Mouse (Mus musculus) embryonic facial prominence, embryonic 15.5 days (tissue): ENCODE results near the gene Slc35d1. TPM values are rescaled to one million over a fixed set of nuclear protein-coding genes. Genes with fewer than 3 reads are reported as not detected.

Experiments
- ATAC-seq: fragments of 200-750 bp; cut with Nextera tagmentation; 2 replicates; pipeline ENCODE4 v1.8.0; 2017; ENCODE audit warnings: low read depth, moderate TSS enrichment; ENCODE audit not compliant: insufficient number of reproducible peaks, low FRiP score, low TSS enrichment
- H3K27ac ChIP-seq: fragments of 300-500 bp; sonication (generic); replicated peaks from 2 replicates; pipeline ENCODE4 v1.5.1; 2015; ENCODE audit warnings: mild to moderate bottlenecking, inconsistent platforms
- H3K27me3 ChIP-seq: fragments of 300-500 bp; sonication (generic); 2 replicates; pipeline ENCODE4 v1.6.1; 2015; ENCODE audit warnings: inconsistent platforms
- H3K36me3 ChIP-seq: fragments of 300-500 bp; sonication (generic); 2 replicates; pipeline ENCODE4 v1.6.1; 2015; ENCODE audit warnings: mild to moderate bottlenecking, inconsistent platforms
- H3K4me1 ChIP-seq: fragments of 300-500 bp; sonication (generic); 2 replicates; pipeline ENCODE4 v1.6.1; 2015; ENCODE audit warnings: inconsistent platforms
- H3K4me2 ChIP-seq: fragments of 300-500 bp; sonication (generic); replicated peaks from 2 replicates; pipeline ENCODE4 v1.6.1; 2015; ENCODE audit warnings: mild to moderate bottlenecking, inconsistent platforms
- H3K4me3 ChIP-seq: fragments of 300-500 bp; sonication (generic); replicated peaks from 2 replicates; pipeline ENCODE4 v1.5.1; 2015; ENCODE audit warnings: mild to moderate bottlenecking, inconsistent platforms
- H3K9ac ChIP-seq: fragments of 300-500 bp; sonication (generic); 2 replicates; pipeline ENCODE4 v1.6.1; 2015; ENCODE audit warnings: inconsistent platforms
- H3K9me3 ChIP-seq: fragments of 300-500 bp; sonication (generic); replicated peaks from 2 replicates; pipeline ENCODE4 v1.6.1; 2016; ENCODE audit warnings: inconsistent platforms
- WGBS: fragments of 180-500 bp; shearing (Covaris S2); methylation state at CpG from one replicate; pipeline ENCODE4 v1.1.7; 2015; 5-methylcytosine and 5-hydroxymethylcytosine counted together
- polyA plus RNA-seq: library from polyadenylated mRNA; unstranded; fragments of >200 nt; fragmentation: Nextera tagmentation; extraction: Ambion mirVana; gene quantifications from 2 replicates; pipeline ENCODE4 v1.2.1, GENCODE M21; 2015

The Slc35d1 gene
- polyA plus RNA-seq: 11.9 and 13.1 TPM in 2 replicates

- peak within 1 kb of the TSS; percentile 90 for H3K4me3 ChIP-seq
- H3K9me3 ChIP-seq: no peaks in the 10 kb centered on the region
- 3% methylated on average over 44 of the region's 70 CpGs for WGBS
- H3K27me3 ChIP-seq: no peaks in the 10 kb centered on the region
- H3K4me2 ChIP-seq: peak within 1 kb of the TSS; percentile 58
- H3K9ac ChIP-seq: peak within 1 kb of the TSS; percentile 94
- H3K27ac ChIP-seq: peak within 1 kb of the TSS; percentile 98
- H3K36me3 ChIP-seq: 0 out of 2 replicates have a peak, but pooled peaks cover 6% of the 10 kb centered on the region
- H3K4me1 ChIP-seq: peaks cover 13% of the 10 kb centered on the region; the same call in 1 of the 2 replicates
- peak; percentile 88 for ATAC-seq
Observed at GRCm38 (mm10) chr4:103214925-103215820, at the start of gene Slc35d1. Gene Slc35d1, minus strand, starts transcription at chr4:103215164.

- Histone ChIP-seq H3K27ac (no peak overlapping the region), H3K4me2 (no peak overlapping the region), H3K4me3 (no peak overlapping the region), H3K9me3 (no peaks in the 10 kb centered on the region), H3K36me3 (no peaks in the 10 kb centered on the region), H3K9ac (no peak overlapping the region), H3K27me3 (no peaks in the 10 kb centered on the region), H3K4me1 (no peaks in the 10 kb centered on the region)
- no peak for ATAC-seq
- WGBS: 55% methylated on average over 8 of the region's 8 CpGs
Observed at GRCm38 (mm10) chr4:103263812-103264396, 48.9 kb upstream of the Slc35d1 start.

DNA sequence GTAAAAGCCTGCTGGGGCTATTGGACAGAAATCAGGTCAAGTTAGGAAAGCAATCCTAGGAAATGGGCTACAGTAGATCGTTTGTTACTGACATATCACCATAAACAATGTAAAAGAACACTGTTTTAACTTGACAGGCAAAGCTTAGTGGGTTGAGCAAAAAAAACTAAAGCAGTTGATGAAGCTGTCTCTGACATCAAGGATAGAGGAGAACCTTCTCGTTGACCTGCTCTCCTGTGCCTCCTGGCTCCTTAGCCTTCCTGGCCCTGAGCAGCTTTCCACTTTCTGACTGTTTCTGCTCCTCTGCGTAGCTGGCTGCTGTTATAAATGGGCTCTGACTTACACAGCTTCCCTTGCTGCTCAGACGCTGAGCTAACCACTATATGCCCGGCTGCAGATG lies 48.4 kb upstream of the Slc35d1 start:
- H3K27ac ChIP-seq: no peak overlapping the region
- H3K27me3 ChIP-seq: no peaks in the 10 kb centered on the region
- H3K36me3 ChIP-seq: no peaks in the 10 kb centered on the region
- no peak overlapping the region for H3K4me2 ChIP-seq
- H3K9ac ChIP-seq: no peak overlapping the region
- 70% methylated on average over 5 of the region's 5 CpGs for WGBS
- H3K9me3 ChIP-seq: no peaks in the 10 kb centered on the region
- no peak for ATAC-seq
- H3K4me1 ChIP-seq: no peaks in the 10 kb centered on the region
- no peak overlapping the region for H3K4me3 ChIP-seq

- no peak for ATAC-seq
- H3K27ac ChIP-seq: no peak overlapping the region
- H3K36me3 ChIP-seq: no peaks in the 10 kb centered on the region
- H3K27me3 ChIP-seq: no peaks in the 10 kb centered on the region
- no peak overlapping the region for H3K9ac ChIP-seq
- H3K4me2 ChIP-seq: no peak overlapping the region
- no peaks in the 10 kb centered on the region for H3K9me3 ChIP-seq
- no peaks in the 10 kb centered on the region for H3K4me1 ChIP-seq
- 77% methylated on average over 3 of the region's 3 CpGs for WGBS
- H3K4me3 ChIP-seq: no peak overlapping the region
Observed at GRCm38 (mm10) chr4:103258817-103259216, 43.9 kb upstream of the Slc35d1 start.

DNA sequence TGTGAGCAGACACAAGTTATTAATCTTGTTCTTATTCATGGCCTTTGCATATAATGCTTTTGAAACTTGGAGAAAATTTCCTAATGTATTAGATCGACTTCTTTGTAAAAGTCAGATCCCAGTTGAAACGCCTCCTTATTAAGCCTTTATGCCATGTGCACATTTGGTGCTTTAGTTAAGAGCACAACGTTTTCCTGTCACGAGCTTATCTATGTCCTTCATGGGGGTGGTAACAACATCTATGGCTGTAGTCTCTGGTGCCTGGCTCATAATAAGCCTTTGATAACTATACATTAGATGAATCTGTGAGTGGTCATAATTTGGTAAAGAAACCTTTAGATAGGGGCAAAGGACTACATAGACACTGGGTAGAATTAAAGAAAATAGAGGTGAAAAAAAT lies 38.9 kb upstream of the Slc35d1 start:
- H3K4me2 ChIP-seq: no peak overlapping the region
- no peak for ATAC-seq
- H3K36me3 ChIP-seq: no peaks in the 10 kb centered on the region
- no peak overlapping the region for H3K27ac ChIP-seq
- 80% methylated on average over 4 of the region's 4 CpGs for WGBS
- no peaks in the 10 kb centered on the region for H3K9me3 ChIP-seq
- H3K4me1 ChIP-seq: no peaks in the 10 kb centered on the region
- no peaks in the 10 kb centered on the region for H3K27me3 ChIP-seq
- H3K9ac ChIP-seq: no peak overlapping the region
- no peak overlapping the region for H3K4me3 ChIP-seq

GRCm38 (mm10) chr4:103249436-103250085 lies 34.6 kb upstream of the Slc35d1 start:
- Histone ChIP-seq H3K4me2 (no peak overlapping the region), H3K4me3 (no peak overlapping the region)

GRCm38 (mm10) chr4:103247813-103248212 lies 32.8 kb upstream of the Slc35d1 start:
- WGBS: 66% methylated on average over 2 of the region's 2 CpGs
- no peak overlapping the region for H3K4me3 ChIP-seq
- no peak overlapping the region for H3K9ac ChIP-seq
- ATAC-seq: no peak
- no peaks in the 10 kb centered on the region for H3K27me3 ChIP-seq
- no peaks in the 10 kb centered on the region for H3K36me3 ChIP-seq
- no peak overlapping the region for H3K4me2 ChIP-seq
- no peaks in the 10 kb centered on the region for H3K9me3 ChIP-seq
- no peaks in the 10 kb centered on the region for H3K4me1 ChIP-seq
- no peak overlapping the region for H3K27ac ChIP-seq

More at GRCm38 (mm10) chr4:103249436-103250085, 34.6 kb upstream of the Slc35d1 start:
- Histone ChIP-seq H3K9me3 (no peaks in the 10 kb centered on the region), H3K4me1 (no peaks in the 10 kb centered on the region), H3K27me3 (no peaks in the 10 kb centered on the region), H3K36me3 (no peaks in the 10 kb centered on the region), H3K9ac (no peak overlapping the region), H3K27ac (no peak overlapping the region)
- no peak for ATAC-seq
- WGBS: 64% methylated on average over 6 of the region's 6 CpGs

DNA sequence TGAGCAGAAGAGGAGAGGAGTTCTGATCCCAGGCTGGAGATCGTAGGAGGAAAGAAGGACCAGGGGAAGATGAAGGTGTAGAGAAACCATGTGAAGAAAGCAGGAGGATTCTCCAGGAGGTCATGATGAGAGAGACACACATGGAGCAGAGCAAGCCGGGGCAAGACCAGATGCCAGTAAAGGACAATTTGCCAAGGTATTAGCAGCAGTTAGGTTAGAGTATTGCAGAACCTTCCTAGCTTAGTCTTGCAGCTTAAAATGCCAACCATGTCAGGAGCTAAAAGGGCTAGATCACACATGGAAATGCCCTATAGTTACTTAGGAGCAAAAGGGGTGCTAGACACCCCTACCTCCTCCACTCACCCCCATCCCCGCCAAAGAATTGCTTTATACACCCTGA lies 32.3 kb upstream of the Slc35d1 start:
- no peaks in the 10 kb centered on the region for H3K4me1 ChIP-seq
- H3K27ac ChIP-seq: no peak overlapping the region
- H3K4me2 ChIP-seq: no peak overlapping the region
- H3K9me3 ChIP-seq: no peaks in the 10 kb centered on the region
- no peak overlapping the region for H3K4me3 ChIP-seq
- ATAC-seq: no peak
- no peaks in the 10 kb centered on the region for H3K36me3 ChIP-seq
- H3K27me3 ChIP-seq: no peaks in the 10 kb centered on the region
- no peak overlapping the region for H3K9ac ChIP-seq
- 80% methylated on average over 3 of the region's 3 CpGs for WGBS

GRCm38 (mm10) chr4:103232156-103232555 lies 17.2 kb upstream of the Slc35d1 start:
- no peak for ATAC-seq
- no peaks in the 10 kb centered on the region for H3K36me3 ChIP-seq
- H3K4me3 ChIP-seq: no peak overlapping the region
- no peak overlapping the region for H3K27ac ChIP-seq
- H3K4me2 ChIP-seq: no peak overlapping the region
- WGBS: 46% methylated on average over 2 of the region's 2 CpGs
- no peaks in the 10 kb centered on the region for H3K27me3 ChIP-seq
- H3K9me3 ChIP-seq: no peaks in the 10 kb centered on the region
- no peaks in the 10 kb centered on the region for H3K4me1 ChIP-seq
- no peak overlapping the region for H3K9ac ChIP-seq

DNA sequence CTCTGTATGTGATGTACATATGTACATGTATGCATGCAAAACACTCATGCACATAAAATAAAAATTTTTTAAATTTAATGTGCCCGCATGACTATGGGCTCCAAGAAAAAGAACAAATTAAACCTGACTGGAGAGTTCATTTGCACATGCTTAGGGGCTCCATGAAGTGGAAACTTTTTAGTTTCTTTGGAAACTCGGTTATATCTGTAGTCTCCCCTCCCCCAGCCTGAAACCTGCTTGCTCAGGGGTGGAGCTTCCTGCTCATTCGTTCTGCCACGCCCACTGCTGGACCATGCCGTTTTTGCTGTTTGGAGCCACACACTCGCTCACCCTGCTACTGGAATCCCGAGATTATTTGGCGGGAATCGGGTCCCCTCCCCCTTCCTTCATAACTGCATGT lies 7.9 kb upstream of the Slc35d1 start:
- no peak overlapping the region for H3K4me2 ChIP-seq
- no peak for ATAC-seq

DNA sequence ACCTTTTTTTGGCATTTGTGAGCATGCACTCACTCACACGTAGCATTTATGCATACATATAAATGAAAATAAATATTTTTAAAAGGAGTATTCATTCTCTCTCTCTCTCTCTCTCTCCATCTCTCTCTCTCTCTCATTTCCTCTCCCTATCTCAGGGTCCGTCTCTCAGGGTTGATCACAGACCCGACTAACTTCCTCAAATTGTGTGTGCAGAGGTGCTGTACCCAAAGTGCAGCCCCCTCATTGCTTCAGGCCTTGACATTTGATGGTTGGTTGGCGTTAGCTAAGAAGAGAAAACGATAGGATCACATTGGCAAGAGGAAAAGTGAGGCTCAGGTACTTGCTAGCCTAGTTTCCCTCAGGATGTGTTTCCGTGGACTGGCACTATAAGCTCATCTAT lies 6.8 kb upstream of the Slc35d1 start:
- H3K4me1 ChIP-seq: no peaks in the 10 kb centered on the region
- H3K36me3 ChIP-seq: no peaks in the 10 kb centered on the region
- H3K9ac ChIP-seq: no peak overlapping the region
- no peak overlapping the region for H3K4me2 ChIP-seq
- no peaks in the 10 kb centered on the region for H3K9me3 ChIP-seq
- WGBS: 62% methylated on average over 6 of the region's 6 CpGs
- no peak overlapping the region for H3K27ac ChIP-seq
- no peak for ATAC-seq
- no peaks in the 10 kb centered on the region for H3K27me3 ChIP-seq
- no peak overlapping the region for H3K4me3 ChIP-seq

More for the DNA sequence above, 7.9 kb upstream of the Slc35d1 start:
- WGBS: 34% methylated on average over 9 of the region's 9 CpGs
- Histone ChIP-seq H3K9me3 (no peaks in the 10 kb centered on the region), H3K27ac (no peak overlapping the region), H3K36me3 (no peaks in the 10 kb centered on the region), H3K27me3 (no peaks in the 10 kb centered on the region), H3K4me3 (no peak overlapping the region), H3K9ac (no peak overlapping the region), H3K4me1 (no peaks in the 10 kb centered on the region)
